Mouse (Mus musculus): ENCODE data around the gene Ceacam20.
"Not testable (repeated sequence)": the region's sequence is repeated elsewhere in the genome, so short reads cannot be mapped to it uniquely, and the experiment has no call there.

The Ceacam20 gene

DNA sequence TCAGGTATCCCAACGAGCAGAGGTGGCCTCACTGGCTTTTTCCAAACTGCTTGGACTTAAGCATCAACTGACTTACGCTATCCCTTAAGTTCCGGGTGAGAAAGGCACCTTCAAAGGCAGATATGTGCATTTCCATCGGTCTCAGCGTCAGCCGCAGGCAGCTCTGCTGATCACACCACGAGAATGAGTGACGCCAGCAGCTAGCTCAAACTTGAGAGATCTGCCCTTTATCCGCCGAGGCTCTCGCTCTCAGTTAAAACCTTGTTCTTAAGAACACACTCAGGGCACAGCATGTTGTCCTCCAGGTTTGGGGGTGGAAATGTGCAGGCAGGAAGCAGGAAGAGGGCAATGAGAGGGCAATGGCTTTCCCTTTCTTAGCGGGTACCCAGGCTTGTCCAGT, 16.3 kb upstream of the Ceacam20 start:
- DNase-seq (ENCODE audit: low read depth in 1 of 2, low spot score in 2 of 2): no peak

DNA sequence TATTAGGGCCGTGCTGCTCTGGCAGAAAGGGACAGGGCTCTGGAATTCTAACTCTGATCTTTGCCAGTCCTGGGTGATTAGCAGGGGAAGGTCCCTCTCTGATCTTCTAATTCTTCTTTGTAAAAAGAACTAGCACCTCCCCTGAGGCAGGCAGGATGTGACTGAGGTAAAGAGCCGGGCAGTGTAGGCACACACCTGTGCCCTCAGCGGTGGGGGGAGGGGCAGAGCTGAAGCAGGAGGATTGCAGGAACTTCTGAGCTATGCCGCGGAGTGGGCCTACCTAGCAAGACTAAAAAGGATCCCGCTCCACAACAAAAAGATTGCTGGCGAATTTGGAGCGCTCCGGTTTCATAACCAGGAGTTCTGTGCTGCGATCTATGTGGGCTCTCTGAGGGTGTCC, 15.2 kb upstream of the Ceacam20 start:
- DNase-seq (ENCODE audit: low read depth in 1 of 2, low spot score in 2 of 2): no peak

DNA sequence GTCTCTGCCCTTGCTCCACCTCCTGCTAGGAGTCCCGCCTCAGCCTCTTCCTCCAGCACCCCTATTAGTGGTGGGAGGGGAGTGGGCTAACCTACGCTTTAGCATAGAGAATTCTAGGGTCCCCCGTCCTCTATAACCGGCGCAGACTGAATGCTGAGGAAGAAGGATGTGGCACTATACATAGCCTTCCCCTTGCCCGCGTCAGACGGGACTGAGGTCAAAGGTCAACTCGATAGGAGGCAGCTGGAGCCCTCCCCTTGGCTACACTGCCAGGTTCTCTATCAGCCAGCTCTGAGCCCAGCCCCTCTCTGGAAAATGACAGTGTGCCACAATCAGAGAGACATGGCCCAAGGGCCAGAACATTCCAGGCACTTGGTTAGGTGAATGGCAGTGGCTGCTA, 14.6 kb upstream of the Ceacam20 start, which contains the start of gene Igsf23:
Gene Igsf23 (minus strand): TSS at position 168 of the 400 bp plus-strand sequence.
- DNase-seq (ENCODE audit: low read depth in 1 of 2, low spot score in 2 of 2): no peak

DNA sequence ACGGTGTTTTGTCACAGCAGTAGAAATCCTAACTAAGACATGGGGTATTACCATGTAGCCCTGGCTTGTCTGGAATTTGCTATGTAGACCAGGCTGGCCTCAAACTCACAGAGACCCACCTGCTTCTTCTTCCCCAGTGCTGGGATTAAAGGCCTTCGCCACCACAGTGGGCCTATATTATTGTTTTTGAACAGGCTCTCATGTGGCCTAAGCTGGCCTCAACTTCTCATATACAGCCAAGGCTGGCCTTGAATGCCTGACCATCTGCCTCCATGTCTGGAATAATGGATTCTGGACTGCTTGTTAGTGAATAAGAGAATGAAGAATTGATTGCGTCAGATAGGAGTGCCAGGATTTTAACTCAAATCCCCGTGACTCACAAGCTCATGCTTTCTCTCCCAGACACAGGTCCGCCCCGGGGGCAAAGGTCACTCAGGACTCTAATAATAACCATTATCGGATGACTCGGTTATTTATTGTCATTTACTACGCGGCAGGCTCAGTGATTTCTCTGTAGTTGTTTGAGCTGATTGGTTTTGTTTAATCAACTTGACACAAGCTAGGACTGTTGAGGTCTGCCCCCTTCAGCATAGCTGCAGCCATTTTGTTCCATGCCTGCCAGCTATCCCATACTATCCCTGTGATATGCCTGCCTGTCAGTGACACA, 12.8 kb upstream of the Ceacam20 start:
- no peak for DNase-seq (ENCODE audit: low read depth in 1 of 2, low spot score in 2 of 2)

DNA sequence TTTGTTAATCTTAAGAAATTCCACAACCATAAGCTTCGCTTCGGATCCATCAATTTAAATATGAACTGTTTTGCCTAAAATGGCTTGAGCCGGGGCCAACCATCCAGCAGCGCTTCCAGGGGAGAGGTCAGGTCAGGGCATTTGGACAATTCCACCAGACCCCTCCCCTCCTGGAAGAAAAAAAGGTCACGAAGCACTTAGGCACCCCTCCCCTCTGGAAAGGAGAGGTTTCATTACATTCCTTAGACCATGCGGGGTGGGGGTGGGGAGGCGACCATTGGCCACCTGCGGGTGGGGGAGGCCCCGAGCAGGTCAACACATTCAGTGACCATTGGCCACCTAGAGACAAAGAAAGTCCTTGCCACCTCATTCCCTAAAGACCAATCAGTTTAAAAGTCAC, 12.2 kb upstream of the Ceacam20 start:
- DNase-seq (ENCODE audit: low read depth in 1 of 2, low spot score in 2 of 2): no peak

DNA sequence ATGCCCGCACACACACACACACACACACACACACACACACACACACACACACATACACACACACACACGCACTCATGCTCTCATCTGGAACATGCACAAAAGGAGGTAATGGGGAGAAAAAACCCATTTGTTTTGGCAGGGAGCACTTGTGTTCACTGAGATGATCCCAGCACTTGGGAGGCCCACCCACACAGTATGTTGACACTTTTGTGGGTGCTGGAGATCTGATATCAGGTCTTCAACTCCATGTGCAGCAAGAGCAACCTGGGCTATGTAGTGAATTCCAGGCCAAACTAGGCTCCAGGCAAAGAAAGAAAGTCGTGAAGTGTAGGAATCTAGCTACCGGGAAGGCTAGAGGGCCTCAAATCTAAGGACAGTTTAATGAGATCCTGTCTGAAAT, 9.4 kb upstream of the Ceacam20 start:
- no peak for DNase-seq (ENCODE audit: low read depth in 1 of 2, low spot score in 2 of 2)

DNA sequence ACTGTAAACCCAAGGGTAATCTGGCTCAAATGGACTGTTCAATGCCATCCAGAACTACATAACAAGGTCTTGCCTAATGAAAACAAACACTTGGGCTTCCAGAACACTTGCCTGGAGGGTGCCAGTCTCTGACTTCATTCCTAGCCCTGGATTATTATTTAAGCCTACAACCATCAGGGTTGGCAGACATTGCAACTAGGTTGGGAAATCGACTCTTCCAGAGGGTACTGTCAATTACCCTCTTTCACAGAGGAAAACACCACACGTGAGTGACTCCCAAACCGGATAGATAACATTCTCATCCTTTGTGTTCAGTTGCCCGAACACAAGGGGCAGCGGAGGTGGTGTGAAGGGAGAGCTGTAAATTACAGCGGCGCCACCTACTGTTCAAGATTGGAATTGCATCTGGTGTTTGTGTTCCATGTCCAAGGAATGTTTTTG, 8.9 kb upstream of the Ceacam20 start:
- DNase-seq (ENCODE audit: low read depth in 1 of 2, low spot score in 2 of 2): peak; percentile 59 to 76

DNA sequence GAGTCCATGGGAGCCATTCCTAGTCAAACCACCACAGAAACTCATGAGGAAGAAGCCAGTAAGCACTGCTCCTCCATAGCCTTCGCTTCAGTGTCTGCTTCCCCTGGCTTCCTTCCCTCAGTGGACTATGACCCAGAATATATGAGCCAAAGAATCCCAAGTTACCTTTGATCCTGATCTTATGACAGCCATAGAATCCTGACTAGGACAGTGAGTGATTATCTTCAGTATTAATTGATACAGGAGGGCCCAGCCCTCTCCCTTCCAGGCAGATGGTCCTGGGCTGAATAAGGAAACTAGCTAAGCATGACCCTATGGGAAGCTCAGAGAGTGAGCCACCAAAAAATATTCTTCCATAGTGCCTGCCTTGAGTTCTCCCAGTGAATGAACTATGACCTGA, 2.8 kb upstream of the Ceacam20 start:
- DNase-seq (ENCODE audit: low read depth in 1 of 2, low spot score in 2 of 2): no peak

DNA sequence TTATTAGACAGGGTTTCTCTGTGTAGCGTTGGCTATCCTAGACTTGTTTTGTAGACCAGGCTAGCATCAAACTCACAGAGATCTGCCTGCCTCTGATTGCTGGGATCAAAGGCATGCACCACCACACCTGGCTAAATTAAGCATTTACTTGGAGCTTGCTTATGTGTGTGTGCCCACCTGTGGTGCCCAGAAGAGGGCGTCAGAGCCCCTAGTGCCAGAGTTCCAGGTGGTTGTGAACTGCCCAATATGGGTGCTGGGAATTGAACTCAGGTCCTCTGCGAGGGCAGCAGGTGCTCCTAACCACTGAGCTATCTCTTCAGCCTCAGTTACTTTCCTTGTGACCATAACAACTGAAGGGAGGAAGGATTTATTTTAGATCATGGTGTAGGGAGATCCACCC, 3.9 kb downstream of the Ceacam20 start:
- DNase-seq (ENCODE audit: low read depth in 1 of 2, low spot score in 2 of 2): no peak

DNA sequence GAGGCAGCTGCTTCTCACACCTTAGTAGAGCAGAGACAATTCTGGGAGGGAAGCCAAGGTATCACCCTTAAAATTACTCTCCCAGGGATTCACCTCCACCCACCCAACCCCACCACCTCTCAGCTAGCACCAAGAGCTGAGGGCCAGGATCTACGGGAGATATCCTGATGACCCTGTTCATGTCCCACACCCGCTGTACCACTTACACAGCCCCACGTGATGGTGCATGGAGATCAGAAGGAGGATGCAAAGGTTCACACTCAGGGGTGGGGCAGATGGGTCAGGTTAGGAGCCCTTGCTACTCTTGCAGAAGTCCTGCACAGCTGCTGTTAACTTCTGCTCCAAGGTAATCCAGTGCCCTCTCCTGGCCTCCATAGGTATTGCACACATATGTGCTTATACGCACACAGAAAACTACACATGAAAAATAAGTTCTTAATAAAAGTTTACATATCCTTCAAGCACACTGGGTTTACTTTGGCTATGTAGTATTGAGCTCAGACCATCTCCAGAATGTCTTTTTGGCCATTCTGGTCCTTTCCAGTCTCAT, 4.4 kb downstream of the Ceacam20 start:
- DNase-seq (ENCODE audit: low read depth in 1 of 2, low spot score in 2 of 2): no peak

DNA sequence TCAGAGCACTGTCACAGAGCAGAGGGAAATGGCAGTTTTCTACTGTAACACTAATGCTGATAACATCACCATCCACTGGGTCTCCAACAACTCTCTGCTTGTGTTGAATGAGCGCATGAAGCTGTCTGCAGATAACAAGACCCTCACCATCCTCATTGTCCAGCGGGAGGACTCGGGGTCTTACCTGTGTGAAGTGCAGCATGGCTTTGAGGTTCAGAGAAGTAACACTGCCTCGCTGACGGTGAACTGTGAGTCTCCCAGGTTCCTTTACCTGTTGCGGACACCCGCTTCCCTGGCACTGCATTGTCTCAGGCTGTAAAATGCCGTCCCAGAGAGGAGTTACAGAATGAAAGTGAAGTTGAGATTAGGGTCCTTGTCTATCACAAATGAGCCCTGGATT, 5.0 kb downstream of the Ceacam20 start:
- no peak for DNase-seq (ENCODE audit: low read depth in 1 of 2, low spot score in 2 of 2)

DNA sequence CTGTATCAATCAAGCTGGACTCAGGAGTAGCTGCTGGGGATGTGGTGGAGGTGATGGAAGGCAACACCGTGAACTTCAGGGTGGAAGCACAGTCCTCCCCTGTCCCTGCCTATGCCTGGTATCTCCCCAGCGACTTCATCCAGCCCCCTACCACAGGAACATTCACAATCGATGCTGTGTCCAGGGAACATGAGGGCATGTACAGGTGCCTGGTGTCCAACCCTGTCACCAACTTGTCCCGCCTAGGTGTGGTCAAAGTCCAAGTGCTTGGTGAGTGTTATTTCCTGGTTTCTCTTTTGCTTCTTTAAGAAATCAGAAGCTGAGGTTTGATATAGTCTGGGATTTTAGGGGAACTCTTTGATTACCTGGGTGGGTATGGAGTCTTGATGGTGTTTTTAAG, 6.3 kb downstream of the Ceacam20 start:
- DNase-seq (ENCODE audit: low read depth in 1 of 2, low spot score in 2 of 2): no peak

DNA sequence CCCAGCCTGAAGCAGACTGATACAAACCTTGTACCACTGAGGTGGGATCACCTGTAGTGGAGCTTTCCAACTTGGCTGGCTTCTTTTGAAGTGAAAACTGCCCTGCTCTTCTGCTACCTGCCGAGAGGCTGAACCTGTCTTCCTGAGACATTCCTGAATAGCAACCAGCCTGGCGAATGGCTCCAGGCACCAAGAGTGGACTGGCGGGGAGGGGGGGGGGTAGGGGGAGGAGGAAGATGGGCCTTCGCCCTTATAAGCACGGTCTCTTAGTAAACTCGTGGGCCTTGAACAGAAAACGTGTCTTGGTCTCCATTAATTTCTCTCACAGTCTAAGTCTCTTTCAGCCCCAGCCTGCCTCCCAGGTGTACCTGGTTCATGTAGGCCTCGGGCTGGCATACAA, 26.0 kb downstream of the Ceacam20 start, which contains the start of gene Nlrp9b:
Gene Nlrp9b (plus strand): TSS at position 301 of the 400 bp plus-strand sequence.
- not testable (repeated sequence) for DNase-seq (ENCODE audit: low read depth in 1 of 2, low spot score in 2 of 2)

DNA sequence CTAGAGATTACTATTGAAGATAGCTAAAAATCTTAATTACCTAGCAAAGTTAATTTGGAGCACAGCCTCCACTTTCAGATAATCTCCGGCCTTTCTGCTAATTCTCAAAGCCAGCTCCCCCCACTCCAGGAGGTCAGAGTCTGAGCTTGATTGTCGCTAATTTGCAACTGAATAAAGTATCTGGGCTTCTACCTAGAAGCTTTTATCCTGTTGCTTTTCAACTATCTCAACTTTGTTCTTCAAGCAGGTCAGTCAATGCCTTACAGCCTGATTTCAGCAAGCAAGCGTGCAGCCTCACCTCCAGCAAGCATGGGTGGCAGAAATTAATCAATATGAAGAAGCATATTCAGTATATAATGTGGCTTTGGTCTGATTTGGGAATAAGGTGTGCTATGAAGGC, 31.5 kb downstream of the Ceacam20 start:
- DNase-seq (ENCODE audit: low read depth in 1 of 2, low spot score in 2 of 2): not testable (repeated sequence)

DNA sequence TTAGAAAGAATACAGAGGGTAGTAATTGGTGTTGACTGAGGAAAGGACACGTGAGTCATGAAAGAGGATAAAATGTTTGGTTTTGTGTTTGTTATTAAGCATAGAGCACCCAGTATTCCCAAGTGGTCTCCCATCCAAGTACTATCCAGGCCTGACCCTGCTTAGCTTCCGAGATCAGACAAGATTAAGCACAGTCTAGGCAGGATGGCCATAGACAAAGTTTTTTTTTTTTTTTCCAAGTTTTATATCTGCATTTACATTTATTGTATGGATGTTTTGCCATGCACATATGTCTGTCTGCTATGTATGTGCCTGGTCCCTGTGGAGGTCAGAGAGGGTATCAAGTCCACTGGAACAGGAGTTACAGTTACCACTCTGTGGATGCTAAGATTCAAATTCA, 44.8 kb downstream of the Ceacam20 start:
- DNase-seq (ENCODE audit: low read depth in 1 of 2, low spot score in 2 of 2): no peak

All from monocyte, adult 2 months (primary cell).